Mouse (Mus musculus) MEL (cell line): ENCODE data around the gene Gpr37l1. TPM values are rescaled to one million over a fixed set of nuclear protein-coding genes. Genes with fewer than 3 reads are reported as not detected.
A peak's percentile ranks its signal among the peaks of the same experiment; 100 is the strongest.

ENCODE experiments used
- DNase-seq: peaks from one replicate; pipeline ENCODE4 v3.0.0; 2011; ENCODE audit warnings: low read depth, low spot score
- H3K27ac ChIP-seq: 2 replicates; pipeline ENCODE4 v1.5.1; 2012; ENCODE audit warnings: low read depth, mild to moderate bottlenecking, control low read depth, low read length, moderate library complexity; ENCODE audit not compliant: control insufficient read depth
- H3K27me3 ChIP-seq, 2 experiments: fragments of 150-350 bp in 1 of 2; sonication (generic) in 1 of 2; 2 replicates each; pipeline ENCODE4 v1.6.1; 2012; ENCODE audit warnings: low read length in 2 of 2, mild to moderate bottlenecking in 2 of 2, improper control_type of control experiment in 1 of 2, moderate library complexity in 1 of 2; ENCODE audit not compliant: insufficient read depth in 2 of 2, control insufficient read depth in 1 of 2
- H3K36me3 ChIP-seq, 2 experiments: 2 replicates each; pipeline ENCODE4 v1.6.1; 2012 to 2014; ENCODE audit warnings: low read length in 2 of 2, improper control_type of control experiment in 1 of 2, inconsistent platforms in 1 of 2, mild to moderate bottlenecking in 1 of 2; ENCODE audit not compliant: insufficient read depth in 2 of 2, control insufficient read depth in 1 of 2
- H3K4me1 ChIP-seq, 2 experiments: fragments of 150-350 bp in 1 of 2; sonication (generic) in 1 of 2; 2 replicates each; pipeline ENCODE4 v1.6.1; 2012; ENCODE audit warnings: low read length in 2 of 2, improper control_type of control experiment in 1 of 2, mild to moderate bottlenecking in 1 of 2; ENCODE audit not compliant: insufficient read depth in 2 of 2, control insufficient read depth in 1 of 2
- H3K4me3 ChIP-seq, 2 experiments: fragments of 150-350 bp in 1 of 2; sonication (generic) in 1 of 2; 2 replicates each; pipeline ENCODE4 v1.5.1; 2012; ENCODE audit warnings: low read depth in 2 of 2, low read length in 2 of 2, mild to moderate bottlenecking in 2 of 2, moderate library complexity in 2 of 2, control low read depth in 1 of 2, improper control_type of control experiment in 1 of 2; ENCODE audit not compliant: control insufficient read depth in 1 of 2, insufficient read depth in 1 of 2
- H3K79me2 ChIP-seq: 2 replicates; pipeline ENCODE4 v1.6.1; 2012; ENCODE audit warnings: mild to moderate bottlenecking, low read length, moderate library complexity; ENCODE audit not compliant: control insufficient read depth, poor library complexity, insufficient read depth
- H3K9ac ChIP-seq: 2 replicates; pipeline ENCODE4 v1.6.1; 2012; ENCODE audit warnings: low read depth, mild to moderate bottlenecking, control low read depth, low read length, moderate library complexity; ENCODE audit not compliant: control insufficient read depth, poor library complexity, severe bottlenecking
- H3K9me3 ChIP-seq: fragments of 150-350 bp; sonication (generic); replicated peaks from 2 replicates; pipeline ENCODE4 v1.6.1; 2012; ENCODE audit warnings: mild to moderate bottlenecking, low read length, improper control_type of control experiment, moderate library complexity; ENCODE audit not compliant: insufficient read depth
- CHD1 ChIP-seq: IDR thresholded peaks from 2 replicates; pipeline ENCODE4 v1.6.1; 2012; ENCODE audit warnings: low read depth, mild to moderate bottlenecking, inconsistent platforms, low read length, improper control_type of control experiment
- CHD2 ChIP-seq: IDR thresholded peaks from 2 replicates; pipeline ENCODE4 v1.6.1; 2011; ENCODE audit warnings: low read length, improper control_type of control experiment
- CTCF ChIP-seq, 3 experiments: IDR thresholded peaks in 2 of 3; conservative IDR thresholded peaks in 1 of 3; 2 replicates each; pipeline ENCODE4 v1.5.1; 2011 to 2012; ENCODE audit warnings: low read length in 3 of 3, low read depth in 2 of 3, mild to moderate bottlenecking in 2 of 3, improper control_type of control experiment in 1 of 3, inconsistent platforms in 1 of 3, mixed read lengths in 1 of 3, moderate library complexity in 1 of 3; ENCODE audit not compliant: control insufficient read depth in 1 of 3, insufficient read depth in 1 of 3, poor library complexity in 1 of 3, severe bottlenecking in 1 of 3
- E2F4 ChIP-seq: IDR thresholded peaks from 2 replicates; pipeline ENCODE4 v1.6.1; 2011; ENCODE audit warnings: low read depth, low read length, improper control_type of control experiment, borderline replicate concordance
- ELF1 ChIP-seq: IDR thresholded peaks from 2 replicates; pipeline ENCODE4 v1.6.1; 2014; ENCODE audit warnings: low read depth, mild to moderate bottlenecking, inconsistent platforms, low read length, improper control_type of control experiment, moderate library complexity
- GABPA ChIP-seq: IDR thresholded peaks from 2 replicates; pipeline ENCODE4 v1.6.1; 2012; ENCODE audit warnings: low read depth, mild to moderate bottlenecking, inconsistent platforms, low read length, improper control_type of control experiment, moderate library complexity
- HCFC1 ChIP-seq: IDR thresholded peaks from 2 replicates; pipeline ENCODE4 v1.6.1; 2012; ENCODE audit warnings: low read depth, mild to moderate bottlenecking, inconsistent platforms, low read length, improper control_type of control experiment, moderate library complexity
- JUND ChIP-seq: IDR thresholded peaks from 2 replicates; pipeline ENCODE4 v1.6.1; 2011; ENCODE audit warnings: low read depth, mild to moderate bottlenecking, improper control_type of control experiment, low read length
- KAT2A ChIP-seq: conservative IDR thresholded peaks from 2 replicates; pipeline ENCODE4 v1.6.1; 2012; ENCODE audit warnings: low read depth, low read length, improper control_type of control experiment, inconsistent platforms
- MAX ChIP-seq: IDR thresholded peaks from 2 replicates; pipeline ENCODE4 v1.6.1; 2011; ENCODE audit warnings: low read length, improper control_type of control experiment
- MEF2A ChIP-seq: IDR thresholded peaks from 2 replicates; pipeline ENCODE4 v1.6.1; 2014; ENCODE audit warnings: low read depth, mild to moderate bottlenecking, inconsistent platforms, low read length, improper control_type of control experiment; ENCODE audit not compliant: poor library complexity, insufficient replicate concordance, severe bottlenecking; ENCODE audit errors: extremely low read depth
- MXI1 ChIP-seq: IDR thresholded peaks from 2 replicates; pipeline ENCODE4 v1.6.1; 2011; ENCODE audit warnings: mild to moderate bottlenecking, low read depth, low read length, improper control_type of control experiment
- MYC ChIP-seq: IDR thresholded peaks from 2 replicates; pipeline ENCODE4 v1.6.1; 2011; ENCODE audit warnings: low read depth, mild to moderate bottlenecking, low read length, improper control_type of control experiment, moderate library complexity
- NELFE ChIP-seq: IDR thresholded peaks from 2 replicates; pipeline ENCODE4 v1.6.1; 2011; ENCODE audit warnings: low read depth, low read length, improper control_type of control experiment
- POLR2AphosphoS5 ChIP-seq: IDR thresholded peaks from 2 replicates; pipeline ENCODE4 v1.6.1; 2012; ENCODE audit warnings: low read depth, borderline replicate concordance, mild to moderate bottlenecking, inconsistent platforms, low read length, moderate library complexity, mixed read lengths
- RAD21 ChIP-seq: IDR thresholded peaks from 2 replicates; pipeline ENCODE4 v1.6.1; 2011; ENCODE audit warnings: mild to moderate bottlenecking, low read depth, low read length, improper control_type of control experiment
- RCOR1 ChIP-seq: IDR thresholded peaks from 2 replicates; pipeline ENCODE4 v1.6.1; 2012; ENCODE audit warnings: low read depth, mild to moderate bottlenecking, inconsistent platforms, low read length, improper control_type of control experiment
- SIN3A ChIP-seq: IDR thresholded peaks from 2 replicates; pipeline ENCODE4 v1.6.1; 2012; ENCODE audit warnings: low read length, improper control_type of control experiment, inconsistent platforms
- SMC3 ChIP-seq: IDR thresholded peaks from 2 replicates; pipeline ENCODE4 v1.6.1; 2011; ENCODE audit warnings: low read depth, low read length, improper control_type of control experiment
- UBTF ChIP-seq: IDR thresholded peaks from 2 replicates; pipeline ENCODE4 v1.6.1; 2012; ENCODE audit warnings: low read depth, mild to moderate bottlenecking, inconsistent platforms, low read length, improper control_type of control experiment, moderate library complexity, borderline replicate concordance; ENCODE audit not compliant: insufficient read depth
- USF1 ChIP-seq: IDR thresholded peaks from 2 replicates; pipeline ENCODE4 v1.6.1; 2014; ENCODE audit warnings: low read depth, mild to moderate bottlenecking, inconsistent platforms, low read length, improper control_type of control experiment, moderate library complexity
- ZC3H11A ChIP-seq: IDR thresholded peaks from 2 replicates; pipeline ENCODE4 v1.6.1; 2012; ENCODE audit warnings: low read depth, mild to moderate bottlenecking, inconsistent platforms, low read length, improper control_type of control experiment
- ZMIZ1 ChIP-seq: IDR thresholded peaks from 2 replicates; pipeline ENCODE4 v1.6.1; 2012; ENCODE audit warnings: low read depth, mild to moderate bottlenecking, inconsistent platforms, low read length, improper control_type of control experiment, moderate library complexity
- ZNF384 ChIP-seq: IDR thresholded peaks from 2 replicates; pipeline ENCODE4 v1.6.1; 2012; ENCODE audit warnings: low read depth, mild to moderate bottlenecking, inconsistent platforms, low read length, improper control_type of control experiment
- polyA plus RNA-seq, 2 experiments: library from polyadenylated mRNA; stranded (reverse) in 1 of 2; unstranded in 1 of 2; fragments of >175 nt in 1 of 2; fragments of >200 nt in 1 of 2; gene quantifications; 2 replicates each; pipeline versions ENCODE4 v1.2.1 to v1.2.4; 2012; ENCODE audit warnings: low replicate concordance in 2 of 2, low read depth in 1 of 2; ENCODE audit not compliant: insufficient read length in 2 of 2, insufficient read depth in 1 of 2, missing spikeins in 1 of 2
- total RNA-seq: library from RNA; depleted of rRNA; stranded (reverse); fragments of 300-350 nt; gene quantifications from 2 replicates; pipeline ENCODE4 v1.2.3, GENCODE M21; 2012

Gpr37l1 gene
- total and polyA plus RNA-seq, 3 experiments, result not detected

- peak; percentile 87 for DNase-seq
- Histone ChIP-seq H3K36me3 (peaks cover 2 to 4% of the 10 kb centered on the region in 2 experiments; a peak in 3 of 4 replicates), H3K9ac (no peak overlapping the region), H3K27ac (no peak overlapping the region), H3K79me2 (peaks cover 1% of the 10 kb centered on the region), H3K27me3 (no peaks in the 10 kb centered on the region), H3K9me3 (no peaks in the 10 kb centered on the region), H3K4me1 (peaks cover 0 to 8% of the 10 kb centered on the region in 2 experiments; a peak in 1 of 4 replicates), H3K4me3 (no peak overlapping the region)
- TF ChIP-seq RAD21 (peak; percentile 68), MEF2A (no peak), CTCF (IDR thresholded peaks at IDR 0.05 in 2 of 3, conservative IDR thresholded peaks at IDR 0.05 in 1 of 3; ENCODE audit: control insufficient read depth in 1 of 3, insufficient read depth in 1 of 3, low read depth in 2 of 3, low read length in 3 of 3, poor library complexity in 1 of 3, severe bottlenecking in 1 of 3) (peak; percentile 76 to 84 (median 80)), SIN3A (0 out of 2 replicates have a peak, but pooled peaks have one; percentile 36), ZMIZ1 (no peak), HCFC1 (no peak), MYC (0 out of 2 replicates have a peak, but pooled peaks have one; percentile 39), ZC3H11A (peak; percentile 61), SMC3 (peak; percentile 88), ZNF384 (no peak), MAX (no peak)
Observed at GRCm38 (mm10) chr1:135154411-135154959, 13.0 kb downstream of the Gpr37l1 start.

GRCm38 (mm10) chr1:135154011-135154410 is 13.5 kb downstream of the Gpr37l1 start:
- H3K9me3 ChIP-seq, result no peaks in the 10 kb centered on the region
- peaks cover 0 to 8% of the 10 kb centered on the region in 2 experiments; a peak in 1 of 4 replicates for H3K4me1 ChIP-seq
- H3K36me3 ChIP-seq, result peaks cover 2 to 4% of the 10 kb centered on the region in 2 experiments; a peak in 3 of 4 replicates
- peaks cover 3% of the 10 kb centered on the region for H3K79me2 ChIP-seq
- H3K9ac ChIP-seq, result no peak overlapping the region
- DNase-seq, result no peak
- TF ChIP-seq ZNF384 (no peak), POLR2AphosphoS5 (no peak), USF1 (no peak), RAD21 (no peak), UBTF (no peak), ELF1 (no peak), NELFE (no peak), ZC3H11A (no peak), CTCF (IDR thresholded peaks at IDR 0.05 in 2 of 3, conservative IDR thresholded peaks at IDR 0.05 in 1 of 3; ENCODE audit: control insufficient read depth in 1 of 3, insufficient read depth in 1 of 3, low read depth in 2 of 3, low read length in 3 of 3, poor library complexity in 1 of 3, severe bottlenecking in 1 of 3) (no peak), ZMIZ1 (no peak), E2F4 (no peak), MYC (no peak), MXI1 (no peak), GABPA (no peak), SMC3 (no peak), KAT2A (no peak), JUND (no peak), CHD2 (no peak), CHD1 (no peak), RCOR1 (no peak)
- no peak overlapping the region for H3K4me3 ChIP-seq
- H3K27me3 ChIP-seq, result no peaks in the 10 kb centered on the region
- no peak overlapping the region for H3K27ac ChIP-seq
